Mouse (Mus musculus): ENCODE measurements around the gene Snx33. TPM values are rescaled to one million over a fixed set of nuclear protein-coding genes. Genes with fewer than 3 reads are reported as not detected.

Snx33 gene
- 10.0 TPM for polyA plus RNA-seq (2015; fragmentation: Illumina TruSeq; extraction: RNeasy Lipid Tissue Mini Kit (QIAGEN cat#74804); ENCODE audit: insufficient read depth, low replicate concordance)

GRCm38 (mm10) chr9:56928041-56928811 lies at the start of gene Snx33:
TSS of gene Snx33 (minus strand) at chr9:56928371.

GRCm38 (mm10) chr9:56950414-56951400 lies 22.5 kb upstream of the Snx33 start, which contains the start of gene Snupn:
TSS of gene Snupn (plus strand) at chr9:56950878.

GRCm38 (mm10) chr9:56937223-56938160 lies 9.3 kb upstream of the Snx33 start, which contains the start of gene Imp3:
TSS of gene Imp3 (plus strand) at chr9:56937475.

Other genes starting within 250 kb of the Snx33 start
- 0.22 TPM for gene Lingo1, start 131.9 kb downstream of the Snx33 start, polyA plus RNA-seq (2015; fragmentation: Illumina TruSeq; extraction: RNeasy Lipid Tissue Mini Kit (QIAGEN cat#74804); ENCODE audit: insufficient read depth, low replicate concordance)
- gene Odf3l1, start 63.7 kb downstream of the Snx33 start, polyA plus RNA-seq (2015; fragmentation: Illumina TruSeq; extraction: RNeasy Lipid Tissue Mini Kit (QIAGEN cat#74804); ENCODE audit: insufficient read depth, low replicate concordance): 0.23 TPM
- gene Cspg4, start 63.3 kb downstream of the Snx33 start, polyA plus RNA-seq (2015; fragmentation: Illumina TruSeq; extraction: RNeasy Lipid Tissue Mini Kit (QIAGEN cat#74804); ENCODE audit: insufficient read depth, low replicate concordance): 0.39 TPM
- 69.2 TPM for gene Imp3, start 9.1 kb upstream of the Snx33 start, polyA plus RNA-seq (2015; fragmentation: Illumina TruSeq; extraction: RNeasy Lipid Tissue Mini Kit (QIAGEN cat#74804); ENCODE audit: insufficient read depth, low replicate concordance)
- gene Snupn, start 22.5 kb upstream of the Snx33 start, polyA plus RNA-seq (2015; fragmentation: Illumina TruSeq; extraction: RNeasy Lipid Tissue Mini Kit (QIAGEN cat#74804); ENCODE audit: insufficient read depth, low replicate concordance): 24.9 TPM
- gene Ptpn9, start 66.6 kb upstream of the Snx33 start, polyA plus RNA-seq (2015; fragmentation: Illumina TruSeq; extraction: RNeasy Lipid Tissue Mini Kit (QIAGEN cat#74804); ENCODE audit: insufficient read depth, low replicate concordance): 31.5 TPM
- 65.3 TPM for gene Sin3a, start 143.7 kb upstream of the Snx33 start, polyA plus RNA-seq (2015; fragmentation: Illumina TruSeq; extraction: RNeasy Lipid Tissue Mini Kit (QIAGEN cat#74804); ENCODE audit: insufficient read depth, low replicate concordance)
- 66.3 TPM for gene Man2c1, start 202.3 kb upstream of the Snx33 start, polyA plus RNA-seq (2015; fragmentation: Illumina TruSeq; extraction: RNeasy Lipid Tissue Mini Kit (QIAGEN cat#74804); ENCODE audit: insufficient read depth, low replicate concordance)
- 13.1 TPM for gene Neil1, start 219.9 kb upstream of the Snx33 start, polyA plus RNA-seq (2015; fragmentation: Illumina TruSeq; extraction: RNeasy Lipid Tissue Mini Kit (QIAGEN cat#74804); ENCODE audit: insufficient read depth, low replicate concordance)
- gene Commd4, start 230.0 kb upstream of the Snx33 start, polyA plus RNA-seq (2015; fragmentation: Illumina TruSeq; extraction: RNeasy Lipid Tissue Mini Kit (QIAGEN cat#74804); ENCODE audit: insufficient read depth, low replicate concordance): 80.4 TPM

Measured in spleen, adult 10 weeks (tissue).